Mouse (Mus musculus) left cerebral cortex, postnatal 36 days (tissue): ENCODE measurements at regions not wholly inside any gene's neighbourhood (a gene's known extent, or its start where the extent isn't known, plus 50 kb on each side); places are given as distances from the start of the nearest gene placed in this dataset.

Experiments
- DNase-seq, 2 experiments: peaks; one replicate each; pipeline ENCODE4 v3.0.0; 2021 to 2022; ENCODE audit warnings: low spot score in 2 of 2, mixed read lengths in 1 of 2
- intact Hi-C: fragments of 180-260 bp; cut with DNase I; formaldehyde crosslinking; loops from one replicate; pipeline ENCODE4 v1.15.1; 2025

GRCm38 (mm10) chr11:38886466-38886865 is 1650.7 kb upstream of the Tenm2 start:
- DNase-seq = no peak
- intact Hi-C loops = no loop called here

GRCm38 (mm10) chr11:38861622-38862345 is 1626.0 kb upstream of the Tenm2 start:
- intact Hi-C loops = no loop called here
- peak; percentile 45 to 52 for DNase-seq

GRCm38 (mm10) chr11:38856645-38857044 is 1620.9 kb upstream of the Tenm2 start:
- DNase-seq = no peak
- intact Hi-C loops = no loop called here

GRCm38 (mm10) chr11:38829148-38829547 is 1593.4 kb upstream of the Tenm2 start:
- intact Hi-C loops = no loop called here
- DNase-seq = no peak

GRCm38 (mm10) chr11:38828375-38828774 is 1592.6 kb upstream of the Tenm2 start:
- intact Hi-C loops = no loop called here
- no peak for DNase-seq

GRCm38 (mm10) chr11:38825172-38825753 is 1589.5 kb upstream of the Tenm2 start:
- no peak for DNase-seq
- intact Hi-C loops = no loop called here

GRCm38 (mm10) chr11:38818141-38818540 is 1582.4 kb upstream of the Tenm2 start:
- no peak for DNase-seq

GRCm38 (mm10) chr11:38783548-38783947 is 1547.8 kb upstream of the Tenm2 start:
- intact Hi-C loops = no loop called here
- no peak for DNase-seq

More at GRCm38 (mm10) chr11:38818141-38818540, 1582.4 kb upstream of the Tenm2 start:
- intact Hi-C loops = no loop called here

GRCm38 (mm10) chr11:38779585-38779984 is 1543.8 kb upstream of the Tenm2 start:
- intact Hi-C loops = no loop called here

GRCm38 (mm10) chr11:38762241-38762640 is 1526.5 kb upstream of the Tenm2 start:
- intact Hi-C loops = no loop called here
- DNase-seq = no peak

More at GRCm38 (mm10) chr11:38779585-38779984, 1543.8 kb upstream of the Tenm2 start:
- DNase-seq = no peak

GRCm38 (mm10) chr11:38747549-38747948 is 1511.8 kb upstream of the Tenm2 start:
- intact Hi-C loops = no loop called here
- DNase-seq = no peak

- no peak for DNase-seq
- intact Hi-C loops = no loop called here
Measured at GRCm38 (mm10) chr11:38729101-38729500, 1493.3 kb upstream of the Tenm2 start.

- DNase-seq = no peak
- intact Hi-C loops = no loop called here
Measured at GRCm38 (mm10) chr11:38715697-38716096, 1479.9 kb upstream of the Tenm2 start.

- no peak for DNase-seq
- intact Hi-C loops = no loop called here
Measured at GRCm38 (mm10) chr11:38681264-38681663, 1445.5 kb upstream of the Tenm2 start.

GRCm38 (mm10) chr11:38673367-38674056 is 1437.7 kb upstream of the Tenm2 start:
- DNase-seq = no peak
- intact Hi-C loops = no loop called here
